Mouse (Mus musculus): Measurements from ENCODE around the gene Arl6ip6. TPM values are rescaled to one million over a fixed set of nuclear protein-coding genes. Genes with fewer than 3 reads are reported as not detected.

Gene Arl6ip6
- 62.5 and 84.9 TPM in 2 replicates for polyA plus RNA-seq (2012; ENCODE audit: low replicate concordance)

DNA sequence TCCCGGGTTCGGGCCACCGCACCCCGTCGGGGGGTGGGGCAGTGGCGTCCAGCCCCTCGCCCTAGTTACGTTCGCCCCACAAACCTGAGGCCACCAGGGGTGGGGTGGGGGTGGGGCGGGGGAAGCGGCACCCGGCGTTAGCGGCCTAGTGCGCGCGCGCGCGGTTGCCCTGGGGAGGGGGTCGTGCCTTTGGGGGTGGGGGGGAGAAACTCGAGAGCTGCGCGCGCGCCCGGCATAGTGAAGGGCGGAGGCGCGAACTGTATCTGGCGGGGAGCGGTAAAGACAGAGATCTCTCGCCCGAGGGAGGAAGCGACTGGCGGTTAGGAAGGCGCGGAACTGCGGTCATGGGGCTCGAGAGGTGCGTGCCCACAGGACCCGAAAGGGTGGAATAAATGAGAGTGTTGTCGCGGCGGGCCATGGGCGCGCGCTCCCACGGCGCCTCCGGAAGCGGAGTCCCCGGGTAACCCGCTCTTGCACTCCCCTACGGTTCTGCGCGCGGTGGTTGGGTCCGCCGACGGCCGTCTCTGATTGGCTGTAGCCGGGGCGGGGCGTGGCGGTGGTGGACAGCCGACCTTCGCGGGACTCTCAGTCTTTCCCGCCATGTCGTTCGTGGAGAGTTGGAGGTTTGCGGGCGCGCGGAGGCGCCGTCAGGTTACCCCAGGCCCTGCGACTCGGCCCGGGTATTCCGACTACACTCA, at the start of gene Arl6ip6:
Gene Arl6ip6, plus strand, starts transcription at position 204 of the 698 bp plus-strand sequence.

GRCm38 (mm10) chr2:53190684-53191511, 628 bp upstream of the Arl6ip6 start, which contains the start of gene Prpf40a:
Gene Prpf40a (minus strand): TSS chr2:53191284.

Other genes with a start within 250 kb of the Arl6ip6 start
- 12.1 and 15.4 TPM in 2 replicates for gene Prpf40a, start 442 bp upstream of the Arl6ip6 start, polyA plus RNA-seq (2012; ENCODE audit: low replicate concordance)